Mouse (Mus musculus): ENCODE measurements around the gene Zbtb7a. TPM values are rescaled to one million over a fixed set of nuclear protein-coding genes. Genes with fewer than 3 reads are reported as not detected.

Zbtb7a gene
- total RNA-seq (2023): 10 to 100 TPM; 75.0 to 78.0 TPM

GRCm38 (mm10) chr10:81134966-81135681, at the start of gene Zbtb7a:
Zbtb7a (plus strand) TSS chr10:81135220.

GRCm38 (mm10) chr10:81105565-81106112, 29.4 kb upstream of the Zbtb7a start, which contains the start of gene Map2k2:
Map2k2 (plus strand) TSS chr10:81105915.

GRCm38 (mm10) chr10:81167200-81168086, 32.4 kb downstream of the Zbtb7a start, which contains the start of gene Pias4:
Pias4 (minus strand) TSS chr10:81167923.

GRCm38 (mm10) chr10:81176466-81177271, 41.6 kb downstream of the Zbtb7a start, which contains the start of gene Eef2:
Eef2 (plus strand) TSS chr10:81176631.

GRCm38 (mm10) chr10:81182336-81183333, 47.6 kb downstream of the Zbtb7a start, which contains the start of gene Dapk3:
Dapk3 (plus strand) TSS chr10:81183005.

GRCm38 (mm10) chr10:81183805-81184204, 48.8 kb downstream of the Zbtb7a start, which contains the start of gene 4930442H23Rik:
4930442H23Rik (minus strand) TSS chr10:81183849.

GRCm38 (mm10) chr10:81201807-81202758, 67.1 kb downstream of the Zbtb7a start, which contains the start of gene Nmrk2:
Nmrk2 (minus strand) TSS chr10:81202051.

Other genes with a start within 250 kb of the Zbtb7a start
- 10 to 100 TPM; 58.6 to 63.8 TPM for gene Timm13, start 234.3 kb upstream of the Zbtb7a start, total RNA-seq (2023)
- gene Lmnb2, start 217.0 kb upstream of the Zbtb7a start, total RNA-seq (2023): 10 to 100 TPM; 14.0 to 15.8 TPM
- gene Gadd45b, start 205.1 kb upstream of the Zbtb7a start, total RNA-seq (2023): 10 to 100 TPM; 21.4 to 31.5 TPM
- not detected for gene Gng7, start 120.3 kb upstream of the Zbtb7a start, total RNA-seq (2023)
- not detected for gene Diras1, start 109.6 kb upstream of the Zbtb7a start, total RNA-seq (2023)
- 10 to 100 TPM; 18.7 to 21.2 TPM for gene Slc39a3, start 97.8 kb upstream of the Zbtb7a start, total RNA-seq (2023)
- 10 to 100 TPM; 47.1 to 52.0 TPM for gene Sgta, start 75.0 kb upstream of the Zbtb7a start, total RNA-seq (2023)
- 10 to 100 TPM in 1 of 2 experiments, 1 to 10 TPM in 1; 9.4 to 11.5 TPM for gene Thop1, start 65.2 kb upstream of the Zbtb7a start, total RNA-seq (2023)
- not detected for gene Creb3l3, start 36.3 kb upstream of the Zbtb7a start, total RNA-seq (2023)
- 100 to 1,000 TPM; 134 to 145 TPM for gene Map2k2, start 29.3 kb upstream of the Zbtb7a start, total RNA-seq (2023)
- gene Pias4, start 32.7 kb downstream of the Zbtb7a start, total RNA-seq (2023): 10 to 100 TPM; 37.2 to 43.2 TPM
- gene Eef2, start 41.4 kb downstream of the Zbtb7a start, total RNA-seq (2023): 1,000 to 10,000 TPM; 2,301 to 2,484 TPM
- gene Dapk3, start 47.8 kb downstream of the Zbtb7a start, total RNA-seq (2023): 10 to 100 TPM; 62.4 to 62.6 TPM
- gene 4930442H23Rik, start 48.6 kb downstream of the Zbtb7a start, total RNA-seq (2023): not detected
- not detected for gene Nmrk2, start 66.8 kb downstream of the Zbtb7a start, total RNA-seq (2023)
- 1 to 10 TPM; 1.4 to 2.7 TPM for gene Atcay, start 95.6 kb downstream of the Zbtb7a start, total RNA-seq (2023)
- 1 to 10 TPM; 5.2 to 5.5 TPM for gene Zfr2, start 97.9 kb downstream of the Zbtb7a start, total RNA-seq (2023)
- gene Matk, start 117.7 kb downstream of the Zbtb7a start, total RNA-seq (2023): 10 to 100 TPM; 16.0 to 20.8 TPM
- gene Mrpl54, start 131.7 kb downstream of the Zbtb7a start, total RNA-seq (2023): 10 to 100 TPM; 78.6 to 84.0 TPM
- gene Apba3, start 131.7 kb downstream of the Zbtb7a start, total RNA-seq (2023): 10 to 100 TPM; 28.8 to 36.2 TPM
- 1 to 10 TPM; 4.2 to 5.8 TPM for gene Tjp3, start 156.4 kb downstream of the Zbtb7a start, total RNA-seq (2023)
- 100 to 1,000 TPM; 104 to 118 TPM for gene Pip5k1c, start 157.7 kb downstream of the Zbtb7a start, total RNA-seq (2023)
- 10 to 100 TPM; 48.1 to 49.9 TPM for gene Cactin, start 185.9 kb downstream of the Zbtb7a start, total RNA-seq (2023)
- gene Tbxa2r, start 193.5 kb downstream of the Zbtb7a start, total RNA-seq (2023): 10 to 100 TPM; 30.0 to 30.7 TPM
- not detected for gene Gipc3, start 208.0 kb downstream of the Zbtb7a start, total RNA-seq (2023)
- gene Hmg20b, start 215.3 kb downstream of the Zbtb7a start, total RNA-seq (2023): 10 to 100 TPM; 33.7 to 41.3 TPM
- gene Mfsd12, start 222.3 kb downstream of the Zbtb7a start, total RNA-seq (2023): 10 to 100 TPM in 1 of 2 experiments, 1 to 10 TPM in 1; 5.9 to 10.6 TPM
- gene 4930404N11Rik, start 230.6 kb downstream of the Zbtb7a start, total RNA-seq (2023): 10 to 100 TPM in 1 of 2 experiments, 1 to 10 TPM in 1; 8.0 to 10.6 TPM
- 10 to 100 TPM; 32.5 to 38.5 TPM for gene Fzr1, start 243.3 kb downstream of the Zbtb7a start, total RNA-seq (2023)
- gene Dohh, start 249.2 kb downstream of the Zbtb7a start, total RNA-seq (2023): 10 to 100 TPM; 38.0 to 44.2 TPM
- gene Gm48551, start 249.2 kb downstream of the Zbtb7a start, total RNA-seq (2023): 1 to 10 TPM; 3.3 to 5.8 TPM